Mouse (Mus musculus) hindlimb bud, embryonic 11.5 days (tissue): ENCODE results near the gene Ccpg1os.

ENCODE experiments used
- DNase-seq: peaks from one replicate; pipeline ENCODE4 v3.0.0-alpha.2; 2012; ENCODE audit warnings: low read depth, low spot score; ENCODE audit errors: extremely low spot score

Gene Ccpg1os

DNA sequence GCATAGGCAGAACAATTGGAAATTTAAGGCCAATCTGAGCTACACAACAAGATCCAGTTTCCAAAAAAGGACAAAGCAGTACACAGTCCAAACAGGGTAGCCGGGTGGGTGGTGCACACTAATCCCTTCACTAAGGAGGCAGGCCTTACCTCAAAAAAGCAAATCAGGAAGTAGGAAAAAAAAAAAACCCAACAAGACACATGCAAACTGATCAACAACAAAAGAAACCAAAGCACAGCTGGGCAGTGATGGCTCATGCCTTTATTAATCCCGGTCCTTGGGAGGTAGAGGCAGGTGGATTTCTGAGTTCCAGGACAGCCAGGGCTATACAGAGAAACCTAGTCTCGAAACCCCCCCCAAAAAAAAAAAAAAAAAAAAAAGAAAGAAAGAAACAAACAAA is 2.5 kb upstream of the Ccpg1os start:
- DNase-seq: no peak

DNA sequence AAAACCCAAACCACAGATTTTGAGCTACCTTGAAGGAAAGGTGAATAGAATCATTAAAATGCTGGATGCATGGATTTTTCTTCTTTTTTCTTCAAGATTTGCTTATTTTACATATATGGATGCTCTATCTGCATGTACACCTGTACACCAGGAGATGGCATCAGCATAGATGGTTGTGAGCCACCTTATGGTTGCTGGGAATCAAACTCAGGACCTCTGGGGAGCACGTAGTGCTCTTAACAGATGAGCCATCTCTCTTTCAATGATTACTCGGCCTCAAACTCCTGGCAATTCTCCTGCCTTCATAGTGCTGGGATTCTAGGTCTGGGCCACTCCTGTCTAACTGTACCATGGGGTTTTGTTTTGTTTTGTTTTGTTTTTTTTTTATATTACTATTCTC is 2.1 kb downstream of the Ccpg1os start:
- DNase-seq: no peak

DNA sequence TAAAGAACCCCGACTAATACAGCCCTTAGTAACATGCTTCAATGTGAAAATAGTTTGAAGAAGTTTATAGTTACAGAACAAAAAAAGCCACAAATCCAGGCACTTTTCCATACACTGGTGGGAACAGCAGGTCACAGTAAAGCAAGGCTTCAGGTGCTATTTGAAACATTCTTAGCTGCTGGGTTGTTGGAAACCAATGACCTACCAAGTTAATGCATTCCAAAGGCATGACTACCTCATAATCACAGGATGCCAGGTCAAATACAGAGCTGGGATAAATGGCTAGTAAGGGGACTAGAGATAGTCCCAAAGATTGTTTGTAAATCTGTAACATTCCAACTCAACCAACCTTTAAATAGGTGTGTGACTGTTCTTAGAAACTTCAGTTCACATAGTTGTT is 9.9 kb downstream of the Ccpg1os start:
- no peak for DNase-seq

DNA sequence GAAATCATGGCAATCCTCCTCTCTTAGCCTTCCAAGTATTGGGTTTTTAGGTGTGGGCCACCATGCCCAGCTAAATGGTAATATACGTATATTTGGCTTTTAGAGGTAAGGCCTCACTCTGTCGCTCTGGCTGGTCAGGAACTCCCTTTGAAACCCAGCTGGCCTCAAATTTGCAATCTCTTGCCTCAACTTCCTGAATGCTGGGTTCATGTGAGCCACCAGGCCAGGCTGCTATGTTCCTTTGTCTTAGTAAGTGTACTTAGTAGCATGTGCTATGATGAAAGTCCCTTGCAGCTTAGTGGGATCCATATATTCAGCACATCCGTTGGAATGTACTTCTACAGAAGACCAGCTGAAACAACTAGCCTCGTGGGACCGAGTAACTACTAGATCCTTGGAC is 10.4 kb downstream of the Ccpg1os start:
- no peak for DNase-seq

DNA sequence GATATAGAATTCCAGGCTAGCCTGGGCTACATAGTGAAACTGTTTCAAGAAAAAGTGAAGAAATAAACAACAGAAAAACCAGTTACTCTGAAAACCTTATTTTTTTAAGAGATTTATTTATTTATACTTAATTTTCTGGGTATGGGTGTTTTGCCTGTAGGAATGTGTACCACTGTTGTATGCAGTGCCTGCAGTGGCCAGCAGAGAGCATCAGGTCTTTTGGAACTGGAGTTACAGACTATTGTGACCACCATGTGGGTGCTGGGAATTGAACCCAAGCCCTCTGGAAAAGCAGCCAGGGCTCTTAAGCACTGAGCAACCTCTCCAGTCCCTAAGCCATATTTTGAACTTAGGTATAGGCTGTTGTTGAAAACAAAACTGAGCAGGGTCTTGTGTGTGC is 12.2 kb downstream of the Ccpg1os start:
- DNase-seq: no peak

DNA sequence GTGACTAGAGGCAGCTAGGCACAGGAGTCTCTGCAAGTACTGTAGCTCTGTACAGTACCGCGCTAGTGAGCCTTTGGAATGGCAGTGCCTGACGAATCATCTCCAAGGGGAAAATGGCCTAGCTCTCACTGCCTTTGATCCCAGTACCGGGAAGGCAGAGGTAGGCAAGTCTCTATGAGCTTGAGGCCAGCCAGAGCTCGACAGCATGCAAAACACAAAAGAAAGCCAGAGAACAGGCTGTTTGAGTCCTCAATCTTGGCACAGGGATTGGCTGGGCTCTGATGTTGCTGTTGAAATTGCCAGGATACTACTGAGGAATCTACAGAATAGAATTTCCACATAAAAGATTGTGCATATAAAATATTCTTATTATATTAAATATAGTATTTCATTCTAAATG is 12.7 kb downstream of the Ccpg1os start:
- DNase-seq: no peak

DNA sequence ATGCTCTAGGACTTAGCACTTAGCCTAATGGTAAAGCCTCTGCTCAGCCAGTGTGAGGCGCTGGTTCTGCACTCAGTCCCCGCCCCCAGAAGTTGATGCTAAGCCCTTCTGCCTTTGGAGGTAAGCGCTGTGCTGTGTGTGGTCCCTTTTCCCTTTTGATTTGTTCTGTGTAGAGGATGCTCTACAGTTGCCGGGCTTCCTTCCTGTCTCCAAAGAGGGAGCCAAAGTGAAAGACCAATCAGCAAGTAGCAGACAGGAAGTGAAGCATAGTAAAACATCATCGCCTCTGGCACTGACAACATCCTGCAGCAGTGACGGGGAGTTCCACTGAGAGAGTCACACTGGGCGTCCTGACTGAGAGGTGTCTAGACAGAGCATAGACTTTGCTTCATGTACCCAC is 15.3 kb downstream of the Ccpg1os start:
- DNase-seq: no peak

DNA sequence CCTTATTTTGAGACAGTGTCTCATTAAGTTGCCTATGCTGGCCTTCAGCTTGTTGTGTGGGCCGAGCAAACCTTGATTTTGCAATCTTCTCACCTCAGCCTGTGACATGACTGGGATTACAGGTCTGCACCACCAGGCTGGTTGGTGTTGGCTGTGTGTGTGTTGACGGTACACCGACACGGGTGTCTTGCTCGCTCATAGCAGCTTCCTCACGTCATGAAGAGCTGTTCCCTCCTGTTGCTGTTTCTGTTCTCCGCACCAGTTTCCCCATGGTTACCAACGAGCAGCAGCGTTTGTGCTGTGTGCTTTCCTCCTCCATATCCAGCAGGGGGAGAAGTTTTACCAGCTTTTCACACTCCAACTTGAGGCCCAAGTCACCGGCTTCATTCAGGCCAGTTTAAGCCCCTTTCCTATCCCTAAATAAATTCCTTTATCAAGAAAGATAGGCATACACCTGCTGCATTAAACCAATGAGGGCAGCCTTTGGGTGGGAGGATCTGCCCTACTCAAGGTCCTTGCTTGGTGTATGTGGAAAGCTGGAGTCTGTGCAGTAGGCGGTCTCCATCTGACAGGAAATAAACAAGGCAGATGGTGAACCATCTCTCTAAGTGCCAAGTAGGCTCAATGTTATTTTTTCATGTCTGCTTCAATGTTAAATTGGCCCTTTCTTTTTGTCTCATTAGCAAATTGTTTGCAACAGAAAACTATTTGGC is 16.7 kb downstream of the Ccpg1os start:
- DNase-seq: no peak

DNA sequence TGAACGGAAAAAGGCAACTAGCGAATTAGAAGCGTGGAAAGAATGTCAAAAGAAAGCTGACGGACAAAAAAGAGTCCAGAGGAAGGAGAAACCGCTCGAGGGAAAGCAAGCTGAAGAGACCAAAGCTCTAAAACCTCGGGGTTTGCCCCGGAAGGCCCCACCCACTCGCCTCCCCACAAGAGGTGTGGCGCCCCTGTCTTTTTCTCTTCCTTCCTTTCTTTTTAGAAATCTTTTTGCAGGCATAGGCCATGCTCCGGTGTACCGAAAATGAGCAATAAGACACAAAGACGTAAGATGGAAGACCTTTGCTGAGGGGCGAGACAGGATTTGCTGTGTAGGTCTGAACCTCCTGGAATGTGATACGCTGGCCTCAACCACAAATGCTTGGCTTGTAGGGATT is 23.2 kb downstream of the Ccpg1os start:
- DNase-seq: no peak

DNA sequence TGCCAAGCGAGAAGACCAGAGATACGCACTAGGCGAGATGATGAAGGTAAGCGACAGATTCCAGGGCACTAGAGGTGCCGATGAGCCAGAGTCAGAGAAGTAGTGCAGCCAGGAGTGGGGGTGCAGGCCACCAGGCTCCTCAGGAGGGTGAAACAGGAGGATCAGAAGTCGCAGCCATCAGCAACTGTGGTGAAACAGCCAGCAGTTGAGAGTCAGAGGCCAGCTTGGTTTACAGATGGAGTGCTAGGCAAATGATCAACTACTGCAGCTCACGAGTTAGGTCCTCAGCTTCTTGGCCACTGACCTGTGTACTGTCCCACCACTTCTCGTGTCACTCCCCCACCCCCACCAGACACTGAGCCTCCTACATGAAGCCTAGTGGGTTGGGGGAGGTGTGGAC is 23.8 kb downstream of the Ccpg1os start:
- no peak for DNase-seq

DNA sequence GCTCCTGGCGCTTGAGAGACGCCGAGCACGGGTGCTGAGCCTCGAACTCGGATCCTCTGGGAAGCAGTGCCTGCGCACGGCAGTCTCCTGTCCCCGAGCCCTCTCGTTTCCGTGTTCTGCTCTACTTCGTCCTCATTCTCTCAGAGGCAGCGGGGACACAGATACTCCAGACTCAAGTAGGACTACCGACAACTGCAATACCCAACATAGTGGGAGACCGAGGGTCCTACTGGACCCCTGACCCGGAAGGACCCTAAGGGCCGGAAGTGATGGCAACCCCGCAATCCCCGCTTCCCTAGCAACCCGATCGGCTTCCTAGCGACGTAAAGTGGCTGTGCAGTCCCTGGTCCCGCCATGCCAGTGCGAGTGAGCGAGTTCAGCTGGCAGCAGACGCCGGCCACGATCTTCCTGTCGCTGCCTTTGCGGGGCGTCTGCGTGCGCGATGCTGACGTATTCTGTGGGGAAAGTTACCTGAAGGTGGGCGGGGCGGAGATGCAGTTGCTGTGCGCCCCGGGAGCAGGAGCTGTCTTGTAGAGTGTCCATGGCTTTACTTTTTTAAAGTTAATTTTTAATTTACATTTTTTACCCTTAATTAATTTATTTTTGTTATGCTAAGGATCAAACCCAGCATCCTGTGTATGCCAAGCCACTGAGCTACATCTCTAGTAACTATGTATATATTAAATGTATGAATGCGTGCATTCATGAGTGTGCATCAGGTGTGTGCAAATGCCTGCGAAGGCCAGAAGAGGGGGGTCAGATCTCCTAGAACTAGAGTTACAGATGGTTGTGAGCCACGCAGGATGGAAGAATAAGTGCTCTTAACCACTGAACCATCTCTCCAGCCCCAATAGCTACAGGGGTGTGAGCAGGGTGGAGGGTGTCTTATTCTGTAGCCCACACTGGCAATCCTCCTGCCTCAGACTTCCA is 26.4 kb downstream of the Ccpg1os start, which contains the start of the genes Dyx1c1 and Gm44503:
Dyx1c1 (plus strand) TSS at position 265 of the 930 bp plus-strand sequence.
Gm44503 (plus strand) TSS at position 332 of the 930 bp plus-strand sequence.
- peak; percentile 63 for DNase-seq

DNA sequence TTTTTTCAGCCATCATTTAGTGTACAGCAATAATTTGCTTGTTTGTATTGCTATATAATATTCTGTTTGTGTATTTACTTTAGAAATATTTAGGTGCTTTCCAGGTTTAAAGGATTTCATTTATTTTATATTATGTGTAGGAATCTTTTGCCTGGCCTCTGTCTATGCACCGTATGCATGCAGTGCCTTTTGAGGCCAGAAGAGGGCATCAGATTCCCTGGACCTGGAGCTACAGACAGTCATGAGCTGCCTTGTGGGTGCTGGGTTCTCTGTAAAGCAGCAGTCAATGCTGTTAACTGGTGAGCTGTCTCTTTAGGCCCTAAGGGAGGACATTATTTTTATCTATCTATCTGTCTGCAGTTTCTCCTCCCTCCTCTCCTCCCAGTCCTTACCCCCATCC is 29.6 kb downstream of the Ccpg1os start:
- DNase-seq: peak; percentile 35

DNA sequence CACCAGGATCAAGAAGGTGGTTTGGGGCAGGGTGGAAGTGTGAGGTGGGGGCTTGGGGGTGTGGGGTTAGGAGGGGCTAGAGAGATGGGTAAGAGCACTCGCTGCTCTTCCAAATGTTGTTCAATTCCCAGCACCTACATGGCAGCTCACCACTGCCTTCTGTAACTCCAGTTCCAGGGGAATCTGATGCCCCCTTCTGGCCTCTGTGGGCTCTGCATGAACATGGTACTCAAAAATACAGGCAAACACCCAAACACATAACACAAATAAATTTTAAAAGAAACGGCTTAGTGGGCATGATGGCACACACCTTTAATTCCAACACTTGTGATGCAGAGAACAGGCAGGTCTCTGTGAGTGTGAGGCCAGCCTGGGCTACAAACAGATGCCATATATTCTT is 30.4 kb downstream of the Ccpg1os start:
- no peak for DNase-seq

DNA sequence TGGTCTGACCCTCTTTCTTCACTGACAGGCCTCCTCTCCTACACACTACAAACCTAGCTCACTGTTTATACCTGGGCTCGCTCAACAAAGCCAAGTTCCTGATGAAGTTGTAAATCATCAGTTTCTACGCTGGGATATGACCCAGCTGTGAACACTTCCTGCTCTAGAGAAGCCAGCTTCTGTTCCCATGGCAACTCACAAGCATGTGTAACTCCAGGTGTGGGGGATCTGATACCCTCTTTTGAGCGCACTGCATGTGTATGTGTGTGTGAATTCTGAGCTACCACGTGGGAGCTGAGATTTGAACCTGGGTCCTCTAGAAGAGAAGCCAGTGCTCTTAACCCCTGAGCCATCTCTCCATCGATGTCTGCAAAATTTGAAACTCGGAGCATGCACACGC is 35.6 kb downstream of the Ccpg1os start:
- no peak for DNase-seq

DNA sequence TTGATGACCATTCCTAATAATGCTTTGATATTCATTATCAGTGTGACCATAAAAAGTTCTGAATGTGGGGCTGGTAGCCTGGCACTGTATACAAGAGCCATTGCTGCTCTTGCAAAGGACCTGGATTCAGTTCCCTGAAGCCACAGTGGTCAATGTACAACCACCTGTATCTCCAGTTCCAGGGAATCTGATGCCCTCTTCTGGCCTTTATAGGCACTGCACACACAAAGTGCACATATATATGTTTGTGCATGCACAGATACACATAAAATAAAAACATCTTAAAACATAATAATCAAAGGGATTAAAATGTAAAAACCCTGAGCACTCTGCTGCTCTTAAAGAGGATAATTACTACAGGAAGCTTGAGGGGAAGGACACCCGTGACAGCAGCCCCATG is 38.2 kb downstream of the Ccpg1os start:
- DNase-seq: no peak

DNA sequence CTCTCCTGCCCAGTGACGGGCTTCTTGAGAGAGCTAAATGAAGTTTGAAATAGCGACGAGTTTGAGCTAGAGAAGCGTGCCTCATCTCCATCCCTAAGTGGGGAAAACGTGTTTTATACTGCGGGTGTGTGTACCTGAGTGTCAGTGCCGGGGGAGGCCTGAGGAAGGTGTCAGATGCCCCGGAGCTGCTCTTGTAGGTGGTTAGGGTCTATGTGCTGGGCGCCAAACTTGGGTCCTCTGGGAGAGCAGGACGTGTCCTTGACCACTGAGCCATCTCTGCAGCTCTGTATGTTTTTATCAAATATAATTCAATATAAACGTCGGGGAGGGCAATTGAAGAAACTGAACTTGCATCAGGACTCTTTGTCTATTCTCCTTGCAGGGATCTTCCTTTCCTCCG is 40.9 kb downstream of the Ccpg1os start:
- DNase-seq: no peak

DNA sequence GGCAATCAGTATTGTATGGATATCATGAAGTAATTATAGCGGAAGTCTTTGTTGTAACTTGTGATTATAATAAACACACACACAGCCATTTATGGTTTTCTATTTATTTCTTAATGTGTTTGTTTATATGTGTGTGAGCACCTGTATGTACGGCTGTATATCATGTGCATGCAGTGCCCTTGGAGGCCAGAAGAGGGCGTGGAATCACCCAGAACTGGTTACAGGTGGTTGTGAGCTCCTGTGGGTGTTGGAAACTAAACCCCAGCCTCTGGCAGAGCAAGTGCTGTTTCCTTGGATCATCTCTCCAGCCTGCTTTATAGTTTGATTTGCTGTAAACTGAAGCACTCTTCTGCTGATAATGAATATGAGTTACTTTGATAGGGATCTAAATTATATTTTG is 41.8 kb downstream of the Ccpg1os start:
- no peak for DNase-seq

DNA sequence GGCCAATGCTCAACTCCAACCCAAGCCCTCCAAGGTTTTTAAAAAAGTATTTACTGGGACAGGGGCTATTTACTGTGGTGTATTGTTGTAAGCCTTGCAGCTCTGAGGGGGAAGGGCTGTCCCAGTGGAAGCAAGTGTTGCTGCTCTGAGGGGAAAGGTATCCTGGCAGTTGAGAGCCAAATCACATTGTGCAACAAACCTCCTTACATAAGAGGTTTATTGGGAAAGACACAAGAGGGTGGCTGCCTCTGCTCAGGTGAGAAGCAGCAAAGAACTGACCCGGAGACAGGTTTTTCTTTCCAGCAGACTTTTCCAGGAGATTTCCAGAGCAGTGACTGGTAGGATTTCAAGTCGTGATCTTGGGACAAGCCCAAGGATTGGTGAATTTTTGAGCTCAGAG is 48.9 kb downstream of the Ccpg1os start:
- DNase-seq: no peak

DNA sequence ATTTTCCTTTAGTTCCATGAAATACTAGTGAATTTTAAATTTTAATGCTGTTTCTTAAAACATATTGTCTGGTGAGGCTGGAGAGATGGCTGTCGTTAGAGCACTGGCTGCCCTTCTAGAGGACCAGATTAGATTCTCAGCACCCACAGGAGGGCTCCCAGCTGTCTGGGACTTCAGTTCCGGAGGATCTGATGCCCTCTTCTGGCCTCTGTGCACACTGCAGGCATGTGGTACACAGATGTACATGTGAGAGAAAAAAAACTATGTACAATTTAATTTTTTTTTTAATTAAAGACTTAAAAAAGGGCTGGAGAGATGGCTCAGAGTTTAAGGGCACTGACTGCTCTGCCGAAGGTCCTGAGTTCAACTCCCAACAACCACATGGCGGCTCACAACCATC is 49.9 kb downstream of the Ccpg1os start:
- no peak for DNase-seq

DNA sequence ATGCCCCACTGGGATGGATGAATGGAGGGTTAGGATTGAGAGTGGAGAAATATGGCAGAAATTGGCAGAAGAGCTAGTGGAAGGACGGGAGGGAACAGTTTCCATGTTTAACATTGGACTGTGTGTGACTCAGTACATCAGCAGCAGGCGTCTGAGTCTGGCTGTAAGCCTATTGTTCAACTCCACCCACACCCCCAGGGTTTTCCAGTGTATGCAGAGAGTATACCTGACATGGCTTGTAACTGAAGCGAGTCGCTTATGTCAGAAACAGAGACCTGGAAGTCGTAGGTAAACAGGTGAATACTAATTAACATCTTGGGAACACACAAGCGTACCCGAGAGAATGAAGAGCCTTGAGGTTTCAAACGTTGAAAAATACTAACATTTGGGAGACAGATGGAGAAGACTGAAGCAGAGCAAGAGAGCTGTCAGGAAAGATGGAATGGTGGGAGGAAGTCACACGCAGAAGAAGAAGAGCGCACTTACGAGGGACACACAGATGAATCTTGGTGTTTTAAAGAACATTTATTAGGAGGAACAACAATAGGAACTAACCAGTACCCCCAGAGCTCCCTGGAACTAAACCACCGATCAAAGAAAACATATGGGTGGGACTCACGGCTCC is 53.9 kb downstream of the Ccpg1os start:
- no peak for DNase-seq
